Mouse (Mus musculus) heart, adult 2 months (tissue): Measurements from ENCODE around the gene Mrtfa. TPM values are rescaled to one million over a fixed set of nuclear protein-coding genes. Genes with fewer than 3 reads are reported as not detected.

Experiments
- DNase-seq, 2 experiments: peaks; one replicate each; pipeline ENCODE4 v3.0.0; 2021
- H3K27ac ChIP-seq: fragments of 200-600 bp; 2 replicates; pipeline ENCODE4 v1.8.1; 2022
- H3K27me3 ChIP-seq: fragments of 200-500 bp; 2 replicates; pipeline ENCODE4 v1.6.1; 2012; ENCODE audit warnings: mild to moderate bottlenecking, low read length, inconsistent platforms, mixed read lengths; ENCODE audit not compliant: control insufficient read depth, insufficient read depth
- H3K36me3 ChIP-seq: fragments of 200-500 bp; 2 replicates; pipeline ENCODE4 v1.6.1; 2012; ENCODE audit warnings: low read length, inconsistent platforms; ENCODE audit not compliant: control insufficient read depth, insufficient read depth
- H3K4me1 ChIP-seq: fragments of 200-500 bp; 2 replicates; pipeline ENCODE4 v1.6.1; 2011; ENCODE audit warnings: low read length; ENCODE audit not compliant: control insufficient read depth, insufficient read depth
- H3K4me3 ChIP-seq: fragments of 200-600 bp; 2 replicates; pipeline ENCODE4 v1.8.1; 2022
- H3K79me2 ChIP-seq: fragments of 200-500 bp; replicated peaks from 2 replicates; pipeline ENCODE4 v1.6.1; 2012; ENCODE audit warnings: mild to moderate bottlenecking, inconsistent platforms, low read length, moderate library complexity, mixed read lengths; ENCODE audit not compliant: control insufficient read depth, insufficient read depth
- H3K9ac ChIP-seq: fragments of 200-500 bp; 2 replicates; pipeline ENCODE4 v1.6.1; 2012; ENCODE audit warnings: low read depth, mild to moderate bottlenecking, control low read depth, inconsistent platforms, low read length, mixed read lengths
- CTCF ChIP-seq: fragments of 200-600 bp; IDR thresholded peaks from 2 replicates; pipeline ENCODE4 v1.8.1; 2022; ENCODE audit warnings: antibody characterized with exemption, mild to moderate bottlenecking, moderate library complexity
- EP300 ChIP-seq: fragments of 200-500 bp; IDR thresholded peaks from 2 replicates; pipeline ENCODE4 v1.6.1; 2011; ENCODE audit warnings: low read depth, low read length, control low read depth; ENCODE audit not compliant: insufficient read depth
- POLR2A ChIP-seq: fragments of 200-500 bp; IDR thresholded peaks from 2 replicates; pipeline ENCODE4 v1.6.1; 2011; ENCODE audit warnings: mild to moderate bottlenecking, low read depth, low read length, control low read depth; ENCODE audit not compliant: insufficient read depth
- WGBS: fragments of 180-500 bp; shearing (Covaris S2); methylation state at CpG from one replicate; pipeline ENCODE4 v1.1.7; 2018; 5-methylcytosine and 5-hydroxymethylcytosine counted together
- intact Hi-C: fragments of 180-260 bp; cut with DNase I; formaldehyde crosslinking; loops from one replicate; pipeline ENCODE4 v1.15.1; 2025
- polyA plus RNA-seq: library from polyadenylated mRNA; depleted of rRNA; stranded (reverse); fragments of >200 nt; gene quantifications from 2 replicates; pipeline ENCODE4 v1.2.3, GENCODE M21; 2012
- total RNA-seq, 2 experiments: library from RNA; stranded (reverse); gene quantifications; 2 replicates each; pipeline ENCODE4 v1.2.3; 2021

The Mrtfa gene
- total and polyA plus RNA-seq, 3 experiments = 7.2 to 11.0 (median 9.0) TPM

DNA sequence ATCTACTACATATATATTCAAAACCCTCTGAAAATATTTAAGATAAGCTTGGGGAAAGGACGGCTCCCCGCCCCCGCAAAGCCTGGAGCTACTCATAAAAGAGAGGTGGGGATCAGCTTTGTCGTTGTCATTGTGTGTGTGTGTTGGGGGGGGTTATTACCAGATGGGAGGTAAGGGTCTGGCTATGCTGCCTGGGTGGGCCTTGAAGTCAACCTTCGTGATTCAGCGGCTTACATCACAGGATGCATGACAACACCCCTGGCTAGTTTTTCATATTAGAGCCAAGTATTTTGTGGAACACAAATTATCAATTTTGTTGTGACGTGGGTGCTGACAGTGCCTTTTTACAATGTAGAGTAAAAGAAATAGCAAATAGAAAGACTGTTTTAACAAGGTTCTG is 69.6 kb downstream of the Mrtfa start:
- H3K79me2 ChIP-seq = no peaks in the 10 kb centered on the region; the same call in 1 of the 2 replicates
- H3K4me1 ChIP-seq = peaks cover 1% of the 10 kb centered on the region; the same call in 1 of the 2 replicates
- intact Hi-C loops = no loop called here
- TF ChIP-seq CTCF (no peak), POLR2A (no peak), EP300 (no peak)
- WGBS = 72% methylated on average over 7 of the region's 7 CpGs
- no peak overlapping the region for H3K4me3 ChIP-seq
- no peaks in the 10 kb centered on the region for H3K27me3 ChIP-seq
- DNase-seq = no peak
- no peak overlapping the region for H3K27ac ChIP-seq
- no peaks in the 10 kb centered on the region for H3K36me3 ChIP-seq
- no peak overlapping the region for H3K9ac ChIP-seq

DNA sequence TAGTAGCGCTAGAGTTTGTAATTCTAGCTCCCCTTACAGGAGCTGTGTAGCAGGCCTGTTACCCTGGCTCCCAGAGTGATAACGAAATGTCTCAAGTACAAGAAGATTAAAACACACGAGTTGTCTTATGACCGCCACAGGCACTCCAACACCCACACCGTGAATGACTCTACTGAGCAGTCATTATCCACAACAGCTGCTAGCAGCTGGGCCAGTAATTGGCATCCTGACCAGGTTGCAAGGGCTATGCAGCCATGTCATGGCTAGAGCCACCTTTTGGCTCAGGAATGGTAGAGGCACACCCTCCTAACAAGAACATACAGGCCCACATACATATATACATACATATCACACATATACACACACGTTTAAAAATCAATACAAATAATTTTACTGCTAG is 70.4 kb downstream of the Mrtfa start:
- no peak overlapping the region for H3K27ac ChIP-seq
- 72% methylated on average over 6 of the region's 6 CpGs for WGBS
- no peak overlapping the region for H3K9ac ChIP-seq
- intact Hi-C loops = no loop called here
- H3K36me3 ChIP-seq = no peaks in the 10 kb centered on the region
- no peaks in the 10 kb centered on the region for H3K27me3 ChIP-seq
- no peaks in the 10 kb centered on the region; the same call in 1 of the 2 replicates for H3K79me2 ChIP-seq
- peaks cover 1% of the 10 kb centered on the region; the same call in 1 of the 2 replicates for H3K4me1 ChIP-seq
- no peak overlapping the region for H3K4me3 ChIP-seq
- TF ChIP-seq CTCF = peak; percentile 37
- TF ChIP-seq POLR2A = no peak
- peak; percentile 64; the same call in 1 of the 2 replicates for TF ChIP-seq EP300
- peak; percentile 27 to 49 for DNase-seq

DNA sequence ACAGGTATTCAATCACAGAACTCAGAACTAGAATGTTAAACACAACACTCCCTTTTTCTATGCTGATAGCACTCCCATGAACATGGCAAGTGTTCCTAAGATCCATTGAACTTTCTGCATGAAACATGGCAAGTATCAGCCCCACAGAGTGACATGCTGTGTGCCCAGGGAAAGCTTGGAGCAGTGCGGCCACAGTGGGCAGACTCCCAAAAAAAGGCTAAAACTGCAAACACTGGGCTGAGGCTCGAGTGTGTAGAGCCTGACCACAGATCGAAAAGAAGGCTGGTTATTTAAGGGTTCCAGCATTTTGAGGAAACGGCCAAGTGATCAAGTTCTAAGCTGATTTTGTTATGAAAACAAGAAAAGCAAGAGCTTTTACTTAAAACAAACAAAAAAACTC is 72.3 kb downstream of the Mrtfa start:
- H3K27me3 ChIP-seq = no peaks in the 10 kb centered on the region
- intact Hi-C loops = no loop called here
- TF ChIP-seq EP300 = no peak
- TF ChIP-seq POLR2A = no peak
- TF ChIP-seq CTCF = no peak
- no peak overlapping the region for H3K9ac ChIP-seq
- DNase-seq = no peak
- WGBS = 71% methylated on average over 4 of the region's 4 CpGs
- no peak overlapping the region for H3K27ac ChIP-seq
- no peak overlapping the region for H3K4me3 ChIP-seq
- H3K79me2 ChIP-seq = no peaks in the 10 kb centered on the region
- H3K4me1 ChIP-seq = peaks cover 1% of the 10 kb centered on the region; the same call in 1 of the 2 replicates
- no peaks in the 10 kb centered on the region for H3K36me3 ChIP-seq

DNA sequence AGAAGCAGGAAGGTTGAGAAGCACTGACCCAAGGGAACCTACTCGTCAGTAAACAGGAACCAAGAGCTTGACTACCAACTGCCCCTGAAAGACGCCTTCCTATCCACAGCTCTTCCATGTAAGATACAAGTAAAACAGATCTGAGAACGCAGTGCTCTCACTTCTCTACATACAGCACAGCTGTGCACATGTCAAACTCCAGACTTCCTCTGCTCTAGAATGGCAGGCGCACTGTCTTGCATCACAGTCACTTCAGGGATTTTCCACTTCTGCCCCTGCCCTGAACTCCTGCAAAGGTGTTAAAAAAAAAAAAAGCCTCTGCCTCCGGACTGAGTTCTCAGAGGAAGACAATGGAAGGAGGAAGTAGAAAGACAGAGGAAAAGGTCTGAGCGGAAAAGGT is 78.0 kb downstream of the Mrtfa start:
- no peak for TF ChIP-seq EP300
- DNase-seq = peak in 1 of 2 experiments; percentile 46
- H3K9ac ChIP-seq = no peak overlapping the region
- peaks cover 5% of the 10 kb centered on the region for H3K4me1 ChIP-seq
- no peaks in the 10 kb centered on the region for H3K27me3 ChIP-seq
- intact Hi-C loops = no loop called here
- H3K36me3 ChIP-seq = no peaks in the 10 kb centered on the region
- no peak overlapping the region for H3K27ac ChIP-seq
- 37% methylated on average over 6 of the region's 6 CpGs for WGBS
- no peaks in the 10 kb centered on the region; the same call in 1 of the 2 replicates for H3K79me2 ChIP-seq
- H3K4me3 ChIP-seq = no peak overlapping the region

DNA sequence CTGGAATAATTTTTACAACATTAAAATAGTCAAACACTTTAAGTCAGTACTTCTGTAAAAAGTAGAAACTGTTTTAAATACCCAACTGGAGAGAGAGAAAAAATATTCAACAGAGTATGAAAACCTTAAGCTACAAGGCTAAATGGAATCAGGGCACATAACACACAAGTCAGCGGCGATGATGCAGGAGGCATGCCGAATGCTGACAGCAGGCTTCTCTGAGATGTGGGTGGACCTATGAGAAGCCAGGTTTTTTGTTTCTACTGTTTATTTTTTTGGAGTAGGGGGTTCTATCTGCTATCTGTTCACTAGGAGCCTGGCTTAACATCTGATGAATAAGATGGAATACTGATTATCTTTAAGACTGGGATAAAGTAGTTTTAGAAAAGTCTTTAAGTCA is 80.2 kb downstream of the Mrtfa start:
- Histone ChIP-seq H3K4me1 (peaks cover 7% of the 10 kb centered on the region), H3K27ac (no peak overlapping the region), H3K4me3 (no peak overlapping the region), H3K36me3 (no peaks in the 10 kb centered on the region), H3K9ac (no peak overlapping the region), H3K27me3 (no peaks in the 10 kb centered on the region), H3K79me2 (no peaks in the 10 kb centered on the region; the same call in 1 of the 2 replicates)
- intact Hi-C loops = no loop called here
- 85% methylated on average over 3 of the region's 3 CpGs for WGBS
- TF ChIP-seq CTCF (no peak), POLR2A (no peak), EP300 (no peak)
- DNase-seq = no peak

DNA sequence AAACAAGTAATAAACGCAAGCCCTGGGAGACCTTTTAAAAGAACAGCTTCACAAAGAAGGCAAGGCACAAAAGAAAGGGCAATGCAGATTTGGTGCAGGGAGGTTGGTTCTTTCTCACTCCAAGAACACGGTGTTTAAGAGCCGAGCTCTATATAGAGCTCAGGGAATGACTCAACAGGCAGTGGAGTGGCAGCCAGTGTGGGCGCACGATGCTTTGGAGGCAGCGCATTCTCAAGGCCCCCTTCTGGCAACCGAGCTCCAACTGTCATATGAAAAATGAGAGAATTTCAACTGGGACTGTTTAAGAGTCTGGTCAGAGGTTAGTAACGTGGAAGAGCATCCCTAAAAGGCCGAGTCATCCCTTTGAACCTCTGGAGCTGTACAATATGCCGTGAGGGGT is 84.6 kb downstream of the Mrtfa start:
- DNase-seq = no peak
- no peak overlapping the region for H3K4me3 ChIP-seq
- 77% methylated on average over 10 of the region's 10 CpGs for WGBS
- no peaks in the 10 kb centered on the region for H3K36me3 ChIP-seq
- no peak for TF ChIP-seq CTCF
- no peak for TF ChIP-seq EP300
- no peak for TF ChIP-seq POLR2A
- no peaks in the 10 kb centered on the region; the same call in 1 of the 2 replicates for H3K79me2 ChIP-seq
- no peak overlapping the region for H3K27ac ChIP-seq
- intact Hi-C loops = no loop called here
- no peaks in the 10 kb centered on the region for H3K27me3 ChIP-seq
- peaks cover 8% of the 10 kb centered on the region for H3K4me1 ChIP-seq
- H3K9ac ChIP-seq = no peak overlapping the region
